Mouse (Mus musculus): ENCODE measurements around the gene Slc48a1. TPM values are rescaled to one million over a fixed set of nuclear protein-coding genes. Genes with fewer than 3 reads are reported as not detected.
A peak's percentile ranks its signal among the peaks of the same experiment; 100 is the strongest.

Slc48a1 gene
- polyA plus RNA-seq, 1 experiment from 2014 or later = 65.4 TPM

DNA sequence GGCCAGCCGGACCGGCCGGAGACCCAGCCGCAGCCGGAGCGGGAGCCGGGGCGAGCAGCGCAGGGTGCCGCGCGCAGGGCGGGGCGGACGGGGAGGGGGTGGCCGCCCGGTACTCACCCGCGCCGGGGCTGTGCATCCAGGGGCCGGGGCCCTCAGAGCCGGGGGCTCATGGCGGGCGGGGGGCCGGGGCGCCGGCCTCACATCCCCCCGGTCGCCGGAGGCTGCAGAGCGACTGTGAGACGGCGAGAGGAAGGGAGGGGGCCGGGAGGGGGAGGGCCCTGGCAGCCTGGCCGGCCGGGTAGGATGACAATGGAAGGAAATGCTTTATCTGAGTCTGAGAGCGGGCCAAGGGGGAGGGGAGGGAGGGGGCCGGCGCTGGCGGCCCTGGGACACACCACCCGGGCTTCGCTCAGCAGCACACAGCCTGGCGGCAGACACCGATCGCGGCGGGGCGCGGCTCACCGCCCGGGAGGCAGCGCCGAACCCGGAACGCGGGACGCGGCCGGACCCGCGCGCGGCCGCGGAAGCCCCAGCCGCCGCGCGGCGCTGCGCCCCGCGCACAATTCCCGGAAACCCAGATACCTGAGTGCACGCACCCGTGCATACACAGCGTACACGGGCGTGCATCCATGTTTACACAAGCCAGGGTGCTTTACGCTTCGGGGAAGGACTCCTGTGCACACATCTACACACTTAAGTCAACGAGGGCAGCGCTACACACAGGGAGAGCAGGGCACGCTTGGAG, 53.1 kb downstream of the Slc48a1 start:
- peak; percentile 79 for DNase-seq (ENCODE audit: low spot score)
- no peaks in the 10 kb centered on the region for H3K9me3 ChIP-seq (replicated peaks; ENCODE audit: control insufficient read depth, low read length)
- H3K27me3 ChIP-seq (replicated peaks; ENCODE audit: control insufficient read depth, insufficient read depth, low read length) = no peaks in the 10 kb centered on the region
- H3K36me3 ChIP-seq (ENCODE audit: control insufficient read depth, insufficient read depth, low read length) = no peaks in the 10 kb centered on the region
- ATAC-seq = peak; percentile 84
- peak overlapping the region; percentile 98 for H3K9ac ChIP-seq (ENCODE audit: low read length)
- peak overlapping the region; percentile 78 for H3K4me3 ChIP-seq (ENCODE audit: low read depth, low read length)
- H3K27ac ChIP-seq (ENCODE audit: low read depth, low read length) = peak overlapping the region; percentile 95
- H3K4me1 ChIP-seq (ENCODE audit: control insufficient read depth, insufficient read depth, low read length) = peaks cover 21% of the 10 kb centered on the region
- WGBS = under 1% methylated on average over 72 of the region's 84 CpGs
- H3K4me2 ChIP-seq (ENCODE audit: low read length) = peak overlapping the region; percentile 73

GRCm38 (mm10) chr15:97831987-97832640, 53.8 kb downstream of the Slc48a1 start:
- H3K4me3 ChIP-seq (ENCODE audit: low read depth, low read length) = peak overlapping the region; percentile 78
- H3K27ac ChIP-seq (ENCODE audit: low read depth, low read length) = peak overlapping the region; percentile 95
- no peaks in the 10 kb centered on the region for H3K9me3 ChIP-seq (replicated peaks; ENCODE audit: control insufficient read depth, low read length)
- H3K9ac ChIP-seq (ENCODE audit: low read length) = peak overlapping the region; percentile 98
- DNase-seq (ENCODE audit: low spot score) (no peak), ATAC-seq (no peak)
- H3K4me1 ChIP-seq (ENCODE audit: control insufficient read depth, insufficient read depth, low read length) = peaks cover 22% of the 10 kb centered on the region
- WGBS = 17% methylated on average over 10 of the region's 10 CpGs
- H3K27me3 ChIP-seq (replicated peaks; ENCODE audit: control insufficient read depth, insufficient read depth, low read length) = no peaks in the 10 kb centered on the region
- no peaks in the 10 kb centered on the region for H3K36me3 ChIP-seq (ENCODE audit: control insufficient read depth, insufficient read depth, low read length)
- H3K4me2 ChIP-seq (ENCODE audit: low read length) = peak overlapping the region; percentile 73

DNA sequence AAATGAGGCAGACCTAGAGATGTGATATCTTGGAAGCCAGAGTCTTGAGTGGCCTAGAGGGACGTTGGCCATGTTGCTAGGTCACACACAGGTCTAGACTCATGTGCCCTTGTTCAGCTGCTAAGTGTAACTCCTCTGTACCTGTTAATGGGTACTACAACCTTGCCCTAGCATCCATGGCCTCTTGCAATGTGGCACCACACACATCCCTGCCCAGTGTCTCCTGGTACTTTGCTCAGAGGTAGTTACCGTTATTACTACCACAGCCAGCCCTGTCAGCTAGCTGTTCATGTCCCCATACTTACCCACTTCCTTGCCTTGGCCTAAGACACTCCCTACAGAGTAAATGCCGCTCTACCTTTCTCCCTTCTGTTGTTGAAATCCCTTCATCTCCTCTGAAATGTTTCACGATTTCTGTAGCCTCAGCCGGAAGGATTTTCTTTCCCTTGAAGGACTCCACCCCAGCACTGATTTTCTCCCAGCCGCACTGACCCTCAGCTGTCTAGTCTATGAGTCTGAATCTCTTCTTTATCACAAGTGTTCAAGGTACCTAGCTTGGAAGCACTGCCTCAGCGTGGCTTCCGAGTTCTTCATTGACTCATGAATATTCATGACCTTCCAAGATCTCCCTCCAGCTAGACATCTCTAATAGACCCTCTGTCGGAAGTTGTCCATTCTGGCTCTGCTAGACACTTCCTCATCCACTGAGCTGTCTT, 54.6 kb downstream of the Slc48a1 start:
- H3K27me3 ChIP-seq (replicated peaks; ENCODE audit: control insufficient read depth, insufficient read depth, low read length) = no peaks in the 10 kb centered on the region
- WGBS = 55% methylated on average over 9 of the region's 9 CpGs
- H3K27ac ChIP-seq (ENCODE audit: low read depth, low read length) = no peak overlapping the region
- H3K9me3 ChIP-seq (replicated peaks; ENCODE audit: control insufficient read depth, low read length) = no peaks in the 10 kb centered on the region
- no peak overlapping the region for H3K4me3 ChIP-seq (ENCODE audit: low read depth, low read length)
- DNase-seq (ENCODE audit: low spot score) (no peak), ATAC-seq (no peak)
- no peaks in the 10 kb centered on the region for H3K36me3 ChIP-seq (ENCODE audit: control insufficient read depth, insufficient read depth, low read length)
- H3K4me1 ChIP-seq (ENCODE audit: control insufficient read depth, insufficient read depth, low read length) = peaks cover 29% of the 10 kb centered on the region
- no peak overlapping the region for H3K4me2 ChIP-seq (ENCODE audit: low read length)
- H3K9ac ChIP-seq (ENCODE audit: low read length) = no peak overlapping the region; the same call in 1 of the 2 replicates

DNA sequence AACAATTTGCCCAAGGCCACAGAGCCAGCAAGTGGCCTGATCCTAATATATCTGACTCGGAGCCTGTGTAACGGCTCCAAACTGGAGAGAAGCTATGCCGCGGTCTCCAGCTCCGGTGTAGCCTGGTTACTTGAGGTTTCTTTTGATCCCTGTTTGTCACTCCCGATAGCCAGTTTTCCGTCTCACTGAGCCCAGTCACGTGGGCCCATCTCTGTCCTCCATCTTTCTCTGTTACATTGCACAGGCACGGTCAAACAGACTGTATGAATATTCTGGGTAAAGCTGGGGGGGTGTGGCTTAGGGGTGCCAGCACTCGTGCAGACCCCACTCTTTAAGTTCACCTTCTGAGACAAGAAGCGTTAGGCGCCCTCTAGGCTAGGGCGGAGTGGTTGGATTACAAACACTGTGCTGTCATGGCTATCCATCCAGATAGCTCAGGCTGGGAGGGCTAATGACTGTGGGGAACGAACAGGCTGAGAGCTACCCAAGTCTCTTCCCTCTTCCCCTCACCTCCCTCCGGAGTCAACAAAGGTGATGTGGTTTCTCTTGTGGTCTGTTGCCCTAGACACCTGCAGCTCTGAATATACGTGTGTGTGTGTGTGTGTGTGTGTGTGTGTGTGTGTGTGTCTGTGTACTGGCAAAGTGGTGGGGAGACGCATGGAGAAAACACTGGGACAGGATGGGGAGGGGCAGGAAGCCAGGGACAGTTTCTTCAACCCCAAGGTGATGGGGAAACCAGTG, 58.0 kb downstream of the Slc48a1 start:
- Histone ChIP-seq H3K27me3 (replicated peaks; ENCODE audit: control insufficient read depth, insufficient read depth, low read length) (no peaks in the 10 kb centered on the region), H3K4me2 (ENCODE audit: low read length) (no peak overlapping the region), H3K36me3 (ENCODE audit: control insufficient read depth, insufficient read depth, low read length) (no peaks in the 10 kb centered on the region), H3K4me3 (ENCODE audit: low read depth, low read length) (no peak overlapping the region), H3K4me1 (ENCODE audit: control insufficient read depth, insufficient read depth, low read length) (peaks cover 11% of the 10 kb centered on the region), H3K9me3 (replicated peaks; ENCODE audit: control insufficient read depth, low read length) (no peaks in the 10 kb centered on the region), H3K9ac (ENCODE audit: low read length) (no peak overlapping the region), H3K27ac (ENCODE audit: low read depth, low read length) (no peak overlapping the region)
- DNase-seq (ENCODE audit: low spot score) = no peak
- 47% methylated on average over 17 of the region's 17 CpGs for WGBS
- no peak for ATAC-seq

- Histone ChIP-seq H3K27ac (ENCODE audit: low read depth, low read length) (no peak overlapping the region), H3K4me1 (ENCODE audit: control insufficient read depth, insufficient read depth, low read length) (peaks cover 11% of the 10 kb centered on the region), H3K9ac (ENCODE audit: low read length) (no peak overlapping the region), H3K4me3 (ENCODE audit: low read depth, low read length) (no peak overlapping the region), H3K27me3 (replicated peaks; ENCODE audit: control insufficient read depth, insufficient read depth, low read length) (no peaks in the 10 kb centered on the region), H3K36me3 (ENCODE audit: control insufficient read depth, insufficient read depth, low read length) (no peaks in the 10 kb centered on the region), H3K9me3 (replicated peaks; ENCODE audit: control insufficient read depth, low read length) (no peaks in the 10 kb centered on the region), H3K4me2 (ENCODE audit: low read length) (no peak overlapping the region)
- DNase-seq (ENCODE audit: low spot score) (no peak), ATAC-seq (no peak)
- 66% methylated on average over 8 of the region's 8 CpGs for WGBS
Observed at GRCm38 (mm10) chr15:97836894-97837247, 58.6 kb downstream of the Slc48a1 start.

DNA sequence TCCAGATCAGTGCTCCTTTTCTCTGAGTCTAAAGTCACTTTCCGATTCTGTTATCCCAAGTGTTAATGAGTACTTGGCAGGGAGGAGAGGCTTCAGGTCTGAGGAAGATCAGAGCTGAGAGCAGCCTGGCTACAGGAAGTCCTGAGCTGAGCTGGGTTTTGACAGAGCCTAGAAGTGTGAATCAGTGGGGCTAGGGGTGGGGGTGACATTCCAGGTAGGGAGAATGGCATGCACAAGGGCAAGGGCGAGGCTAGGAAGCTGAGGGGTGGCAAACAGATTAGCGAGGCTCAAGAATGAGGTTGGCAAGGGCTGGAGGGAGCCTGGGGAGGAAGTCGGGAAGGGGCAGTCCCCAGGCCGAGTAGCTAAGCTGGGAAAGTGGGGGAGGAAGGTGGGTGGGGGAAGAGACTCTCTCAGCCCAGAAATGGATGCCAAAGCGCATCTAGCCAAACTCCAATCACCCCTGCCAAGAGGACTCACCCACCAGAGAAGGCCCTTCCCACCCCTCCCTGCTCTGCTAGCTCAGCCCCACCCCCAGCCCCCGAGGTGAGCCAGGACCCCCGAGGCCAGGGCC, 59.3 kb downstream of the Slc48a1 start:
- H3K4me2 ChIP-seq (ENCODE audit: low read length) = no peak overlapping the region
- ATAC-seq (no peak; the same call in 1 of the 2 replicates), DNase-seq (ENCODE audit: low spot score) (peak; percentile 40)
- H3K4me1 ChIP-seq (ENCODE audit: control insufficient read depth, insufficient read depth, low read length) = peaks cover 8% of the 10 kb centered on the region
- no peaks in the 10 kb centered on the region for H3K36me3 ChIP-seq (ENCODE audit: control insufficient read depth, insufficient read depth, low read length)
- no peak overlapping the region for H3K9ac ChIP-seq (ENCODE audit: low read length)
- H3K27ac ChIP-seq (ENCODE audit: low read depth, low read length) = no peak overlapping the region
- no peaks in the 10 kb centered on the region for H3K9me3 ChIP-seq (replicated peaks; ENCODE audit: control insufficient read depth, low read length)
- H3K4me3 ChIP-seq (ENCODE audit: low read depth, low read length) = no peak overlapping the region
- H3K27me3 ChIP-seq (replicated peaks; ENCODE audit: control insufficient read depth, insufficient read depth, low read length) = no peaks in the 10 kb centered on the region; the same call in 1 of the 2 replicates
- WGBS = 15% methylated on average over 8 of the region's 8 CpGs

DNA sequence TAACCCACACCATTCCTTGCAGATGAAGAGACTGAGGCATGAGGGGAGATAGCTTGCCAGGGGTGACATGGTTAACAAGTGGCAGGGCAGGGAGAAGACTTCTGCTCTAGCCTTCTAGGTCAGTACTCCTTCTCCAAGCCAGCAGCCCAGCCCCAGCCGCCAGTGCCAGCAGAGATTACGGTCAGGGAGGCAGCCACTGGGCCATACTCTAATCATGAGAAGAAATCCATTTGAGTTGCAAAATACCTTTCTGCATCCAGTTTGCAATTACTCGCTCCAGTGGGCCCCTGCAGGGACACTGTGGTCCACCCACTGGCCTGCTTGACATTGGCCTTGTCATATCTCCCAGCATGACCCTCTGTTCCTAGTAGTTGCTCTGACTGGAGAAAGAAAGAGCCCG, 60.1 kb downstream of the Slc48a1 start:
- H3K9me3 ChIP-seq (replicated peaks; ENCODE audit: control insufficient read depth, low read length) = no peaks in the 10 kb centered on the region
- WGBS = 69% methylated on average over 4 of the region's 4 CpGs
- H3K36me3 ChIP-seq (ENCODE audit: control insufficient read depth, insufficient read depth, low read length) = no peaks in the 10 kb centered on the region
- no peak for ATAC-seq
- H3K4me2 ChIP-seq (ENCODE audit: low read length) = no peak overlapping the region
- no peak for DNase-seq (ENCODE audit: low spot score)
- no peak overlapping the region for H3K9ac ChIP-seq (ENCODE audit: low read length)
- H3K27ac ChIP-seq (ENCODE audit: low read depth, low read length) = no peak overlapping the region
- no peaks in the 10 kb centered on the region; the same call in 1 of the 2 replicates for H3K27me3 ChIP-seq (replicated peaks; ENCODE audit: control insufficient read depth, insufficient read depth, low read length)
- H3K4me1 ChIP-seq (ENCODE audit: control insufficient read depth, insufficient read depth, low read length) = peaks cover 8% of the 10 kb centered on the region
- no peak overlapping the region for H3K4me3 ChIP-seq (ENCODE audit: low read depth, low read length)

DNA sequence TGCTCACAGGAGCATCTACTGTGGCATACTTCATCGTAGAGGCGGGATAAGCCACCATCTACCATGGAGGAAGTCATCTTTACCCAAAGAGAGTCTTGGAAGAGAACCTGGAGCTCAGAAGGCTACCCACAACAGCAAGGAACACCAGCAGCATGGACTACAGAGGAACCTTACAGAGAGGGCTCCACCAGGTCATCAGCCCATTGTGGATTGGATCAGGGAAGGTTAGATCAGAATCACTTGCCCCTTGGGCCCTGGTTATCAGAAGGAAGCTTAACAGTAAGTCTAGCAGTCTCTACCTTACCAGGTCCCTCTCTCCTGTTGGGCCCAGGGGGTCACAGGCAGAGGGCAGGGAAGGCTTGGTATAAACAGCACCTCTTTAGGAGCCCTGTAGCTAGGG, 60.7 kb downstream of the Slc48a1 start:
- DNase-seq (ENCODE audit: low spot score) (no peak), ATAC-seq (no peak)
- Histone ChIP-seq H3K4me3 (ENCODE audit: low read depth, low read length) (no peak overlapping the region), H3K4me1 (ENCODE audit: control insufficient read depth, insufficient read depth, low read length) (peaks cover 8% of the 10 kb centered on the region), H3K27me3 (replicated peaks; ENCODE audit: control insufficient read depth, insufficient read depth, low read length) (no peaks in the 10 kb centered on the region; the same call in 1 of the 2 replicates), H3K36me3 (ENCODE audit: control insufficient read depth, insufficient read depth, low read length) (no peaks in the 10 kb centered on the region), H3K27ac (ENCODE audit: low read depth, low read length) (no peak overlapping the region), H3K9me3 (replicated peaks; ENCODE audit: control insufficient read depth, low read length) (no peaks in the 10 kb centered on the region), H3K9ac (ENCODE audit: low read length) (no peak overlapping the region), H3K4me2 (ENCODE audit: low read length) (no peak overlapping the region)
- WGBS = 94% methylated on average over 2 of the region's 2 CpGs
